Mouse (Mus musculus): Measurements from ENCODE around the gene Tecpr1.

GRCm38 (mm10) chr5:144158604-144159003 lies 64.8 kb downstream of the Tecpr1 start:
- TF ChIP-seq EP300 (IDR thresholded peaks at IDR 0.05; ENCODE audit: low read depth) (no peak), CTCF (IDR thresholded peaks at IDR 0.05; ENCODE audit: low read depth) (no peak)
